Mouse (Mus musculus) fat pad, adult 2 months (tissue): ENCODE results near the gene Slc45a1.

Experiments
- DNase-seq: peaks from one replicate; pipeline ENCODE4 v3.0.0-alpha.2; 2011; ENCODE audit warnings: low read depth, low spot score; ENCODE audit errors: extremely low read depth

The Slc45a1 gene

GRCm38 (mm10) chr4:150659926-150660610 is 8.1 kb upstream of the Slc45a1 start:
- DNase-seq, result no peak

GRCm38 (mm10) chr4:150656504-150656903 is 4.5 kb upstream of the Slc45a1 start:
- no peak for DNase-seq

- DNase-seq, result no peak
Measured at GRCm38 (mm10) chr4:150655989-150656388, 4.0 kb upstream of the Slc45a1 start.

GRCm38 (mm10) chr4:150653072-150653599 is 1.2 kb upstream of the Slc45a1 start:
- DNase-seq, result no peak

- no peak for DNase-seq
Measured at GRCm38 (mm10) chr4:150649327-150649726, 2.6 kb downstream of the Slc45a1 start.

- no peak for DNase-seq
Measured at GRCm38 (mm10) chr4:150644299-150644698, 7.7 kb downstream of the Slc45a1 start.

GRCm38 (mm10) chr4:150636635-150637034 is 15.3 kb downstream of the Slc45a1 start:
- no peak for DNase-seq

GRCm38 (mm10) chr4:150635568-150635967 is 16.4 kb downstream of the Slc45a1 start:
- no peak for DNase-seq

- no peak for DNase-seq
Measured at GRCm38 (mm10) chr4:150629266-150629665, 22.7 kb downstream of the Slc45a1 start.

GRCm38 (mm10) chr4:150625951-150626732 is 25.8 kb downstream of the Slc45a1 start:
- no peak for DNase-seq

- no peak for DNase-seq
Measured at GRCm38 (mm10) chr4:150625425-150625824, 26.5 kb downstream of the Slc45a1 start.

GRCm38 (mm10) chr4:150624933-150625332 is 27.0 kb downstream of the Slc45a1 start:
- no peak for DNase-seq

- no peak for DNase-seq
Measured at GRCm38 (mm10) chr4:150624214-150624823, 27.7 kb downstream of the Slc45a1 start.

GRCm38 (mm10) chr4:150622641-150623040 is 29.3 kb downstream of the Slc45a1 start:
- DNase-seq, result no peak

- DNase-seq, result no peak
Measured at GRCm38 (mm10) chr4:150619011-150619410, 33.0 kb downstream of the Slc45a1 start.

GRCm38 (mm10) chr4:150616841-150617240 is 35.1 kb downstream of the Slc45a1 start:
- DNase-seq, result no peak

GRCm38 (mm10) chr4:150616029-150616420 is 35.9 kb downstream of the Slc45a1 start:
- no peak for DNase-seq

GRCm38 (mm10) chr4:150615251-150616028 is 36.5 kb downstream of the Slc45a1 start:
- no peak for DNase-seq

- no peak for DNase-seq
Measured at GRCm38 (mm10) chr4:150613715-150614114, 38.3 kb downstream of the Slc45a1 start.

- no peak for DNase-seq
Measured at GRCm38 (mm10) chr4:150608670-150609069, 43.3 kb downstream of the Slc45a1 start.
